Mouse (Mus musculus): ENCODE data around the gene Hist2h3c1. TPM values are rescaled to one million over a fixed set of nuclear protein-coding genes. Genes with fewer than 3 reads are reported as not detected.
A peak's percentile ranks its signal among the peaks of the same experiment; 100 is the strongest.
"Not testable (repeated sequence)": the region's sequence is repeated elsewhere in the genome, so short reads cannot be mapped to it uniquely, and the experiment has no call there.

The Hist2h3c1 gene
- total RNA-seq (2021) = under 1 TPM in 1 of 2 experiments, not detected in 1; 0.44 TPM
- long read RNA-seq, experiment 1 = 0 reads
- long read RNA-seq, experiment 2, partial matches to known transcripts = 0 of 1 reads
- long read RNA-seq, experiment 2, other reads (novel, unspliced or antisense) = 0 of 1 reads

DNA sequence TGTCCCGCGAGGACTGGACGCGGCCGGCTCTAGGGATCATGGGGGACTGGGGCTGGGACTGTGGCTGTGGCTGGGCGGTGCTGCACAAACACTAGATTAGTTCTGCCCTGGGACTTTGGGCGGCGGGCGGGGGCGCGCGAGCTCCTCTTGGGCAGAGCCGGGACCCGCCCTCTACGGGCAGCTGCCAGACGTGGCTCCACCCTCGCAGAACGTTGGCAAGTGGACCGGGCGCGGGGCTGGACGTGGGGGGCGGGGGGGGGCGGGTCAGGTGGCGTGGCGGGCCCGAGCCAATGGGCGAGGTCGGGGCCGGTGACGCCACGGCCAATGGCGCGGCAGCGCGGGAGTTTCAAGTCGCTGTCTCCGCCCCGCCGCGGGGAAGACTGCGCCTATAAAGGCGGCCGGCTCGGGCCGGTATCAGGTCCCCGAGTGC lies at the start of gene Hist2h3c1:
Gene Hist2h3c1, plus strand, starts transcription at position 259 of the 430 bp plus-strand sequence.
- not testable (repeated sequence) for DNase-seq (ENCODE audit: low spot score in 2 of 2)

DNA sequence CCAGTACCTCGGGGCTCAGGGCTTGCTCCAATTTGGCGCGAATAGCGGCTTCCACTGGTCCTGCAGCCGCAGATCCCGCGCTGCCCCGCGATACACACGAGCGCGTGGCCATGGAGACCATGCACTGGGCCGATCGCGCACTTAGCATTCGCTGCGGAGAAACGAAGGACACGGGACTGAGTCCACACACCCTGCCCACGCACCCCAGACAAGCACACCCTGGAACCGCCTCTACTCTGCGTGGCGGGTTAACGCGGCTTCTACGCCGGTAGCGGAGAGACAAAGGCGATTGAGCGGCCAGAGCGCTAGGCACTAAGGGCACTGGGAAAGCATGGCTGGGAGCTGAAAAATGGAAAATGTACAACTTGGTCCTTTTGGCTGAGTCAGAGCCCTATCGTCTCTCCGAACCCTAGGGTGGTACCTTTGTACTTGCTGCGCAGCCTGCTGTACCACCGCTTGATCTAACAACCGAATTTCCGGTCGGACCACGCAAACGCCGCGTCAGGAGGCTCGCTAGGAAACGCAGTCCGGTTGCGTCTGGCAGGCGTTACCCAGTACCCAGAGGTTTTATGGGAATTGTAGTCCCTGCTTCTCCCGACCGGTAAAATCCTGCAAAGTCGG lies 49.2 kb upstream of the Hist2h3c1 start:
- DNase-seq (ENCODE audit: low spot score in 2 of 2) = peak in 1 of 2 experiments; percentile 84

DNA sequence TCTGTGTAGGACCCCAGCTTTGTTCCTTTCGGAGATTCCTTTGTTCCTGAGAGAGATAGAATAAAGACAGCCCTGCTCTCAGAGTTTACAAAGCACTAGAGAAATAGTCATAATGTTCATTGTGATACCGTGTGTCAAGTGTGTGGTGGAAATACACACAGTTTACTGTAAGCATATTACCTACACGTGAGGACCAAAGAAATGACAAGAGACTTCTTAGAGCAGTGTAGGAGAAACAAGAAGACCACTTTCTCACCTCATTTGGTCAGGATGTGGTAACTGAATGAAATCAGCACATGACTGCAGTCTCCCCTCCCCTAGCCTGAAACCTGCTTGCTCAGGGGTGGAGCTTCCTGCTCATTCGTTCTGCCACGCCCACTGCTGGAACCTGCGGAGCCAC lies 48.3 kb upstream of the Hist2h3c1 start:
- DNase-seq (ENCODE audit: low spot score in 2 of 2) = no peak

GRCm38 (mm10) chr3:96198601-96199251 lies 47.8 kb upstream of the Hist2h3c1 start:
- not testable (repeated sequence) for DNase-seq (ENCODE audit: low spot score in 2 of 2)

DNA sequence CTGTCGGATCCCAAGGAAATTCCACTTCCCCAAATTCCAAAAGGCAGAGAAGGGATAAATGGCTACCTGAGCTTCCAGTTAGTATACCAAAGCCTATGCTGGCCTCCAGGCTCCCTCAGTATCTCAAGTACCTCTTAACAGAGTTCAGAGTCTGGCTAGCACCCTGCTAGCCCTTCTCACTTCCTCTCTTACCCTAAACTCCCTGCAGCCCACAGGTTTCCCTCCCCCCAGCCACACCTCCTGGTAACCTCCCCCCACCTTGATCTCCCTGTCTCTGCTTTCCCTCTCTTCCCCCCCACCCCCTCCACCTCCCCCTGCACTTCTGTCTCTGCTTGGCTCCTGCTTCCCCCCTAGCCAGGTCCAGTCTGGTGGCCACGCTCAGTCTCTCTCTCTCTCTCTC lies 46.8 kb upstream of the Hist2h3c1 start:
- DNase-seq (ENCODE audit: low spot score in 2 of 2) = no peak

DNA sequence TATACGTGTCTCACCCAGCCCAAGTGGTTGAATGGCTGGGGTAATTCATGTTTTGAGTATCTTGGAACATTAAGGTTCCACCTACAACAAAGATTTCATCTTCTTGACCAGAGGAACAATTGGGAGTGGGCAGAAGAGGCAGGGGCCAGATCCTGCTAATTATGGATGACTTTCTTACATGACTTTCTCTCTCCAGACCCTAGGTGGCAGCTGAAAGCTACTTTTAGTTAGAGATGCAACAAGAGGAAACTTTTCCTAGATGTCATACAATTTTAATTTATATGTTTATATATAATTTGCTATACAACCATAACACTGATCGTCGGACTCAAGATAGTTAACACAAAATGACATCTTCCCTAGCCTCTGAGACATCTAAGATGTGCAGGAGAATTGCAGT lies 38.7 kb upstream of the Hist2h3c1 start:
- DNase-seq (ENCODE audit: low spot score in 2 of 2) = no peak

- no peak for DNase-seq (ENCODE audit: low spot score in 2 of 2)
Observed at GRCm38 (mm10) chr3:96209242-96209641, 37.2 kb upstream of the Hist2h3c1 start.

DNA sequence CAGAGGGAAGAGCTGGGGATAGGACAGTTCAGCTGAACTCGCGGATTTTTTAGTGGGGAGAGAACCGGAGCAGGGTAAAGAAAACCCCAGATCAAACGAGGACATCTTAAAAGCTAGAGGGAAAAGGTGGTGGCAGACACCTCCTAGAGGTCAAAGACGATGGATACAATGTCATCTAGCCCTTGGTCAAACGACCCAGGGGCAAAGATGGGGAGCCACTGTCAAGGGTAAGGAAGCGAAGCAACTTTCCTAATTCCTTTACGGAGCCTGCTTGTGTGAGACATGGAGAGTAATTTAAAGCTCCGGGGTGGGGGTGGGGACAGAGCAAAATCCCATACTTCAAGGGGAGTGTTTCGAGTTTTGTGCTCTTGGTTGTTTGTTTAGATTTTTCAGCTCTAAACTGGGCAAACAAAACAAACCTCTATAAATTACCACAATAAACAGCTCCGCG lies 27.3 kb upstream of the Hist2h3c1 start:
- DNase-seq (ENCODE audit: low spot score in 2 of 2) = no peak

DNA sequence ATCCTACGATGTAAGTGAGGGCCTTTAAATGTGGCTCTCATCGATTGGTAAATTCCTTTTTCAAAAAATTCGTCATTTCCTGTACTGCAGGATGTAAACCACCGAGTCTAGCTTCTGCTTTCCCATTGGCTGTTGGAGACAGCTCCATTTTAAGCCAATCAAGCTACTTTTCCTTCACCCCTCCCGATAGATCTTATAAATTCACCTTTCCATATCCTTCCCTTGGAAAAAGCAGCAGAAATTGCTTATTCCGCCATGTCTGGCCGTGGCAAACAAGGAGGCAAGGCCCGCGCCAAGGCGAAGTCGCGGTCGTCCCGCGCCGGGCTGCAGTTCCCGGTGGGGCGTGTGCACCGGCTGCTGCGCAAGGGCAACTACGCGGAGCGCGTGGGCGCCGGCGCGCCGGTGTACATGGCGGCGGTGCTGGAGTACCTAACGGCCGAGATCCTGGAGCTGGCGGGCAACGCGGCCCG lies 26.8 kb upstream of the Hist2h3c1 start, which contains the start of the genes Bola1 and Hist2h2ab:
Gene Bola1, minus strand, starts transcription at position 49 of the 470 bp plus-strand sequence.
Gene Hist2h2ab, plus strand, starts transcription at position 205 of the 470 bp plus-strand sequence.
- DNase-seq (ENCODE audit: low spot score in 2 of 2) = peak; percentile 31 to 65

- DNase-seq (ENCODE audit: low spot score in 2 of 2) = peak in 1 of 2 experiments; percentile 64
Observed at GRCm38 (mm10) chr3:96220131-96220764, 26.2 kb upstream of the Hist2h3c1 start.

- DNase-seq (ENCODE audit: low spot score in 2 of 2) = peak; percentile 32 to 50
Observed at GRCm38 (mm10) chr3:96220765-96221639, 25.5 kb upstream of the Hist2h3c1 start, which contains the start of the genes Hist2h2ac and Hist2h2be. TSS of gene Hist2h2ac (minus strand) at chr3:96220880. TSS of gene Hist2h2be (plus strand) at chr3:96221119.

- DNase-seq (ENCODE audit: low spot score in 2 of 2) = no peak
Observed at GRCm38 (mm10) chr3:96221640-96222038, 24.8 kb upstream of the Hist2h3c1 start.

DNA sequence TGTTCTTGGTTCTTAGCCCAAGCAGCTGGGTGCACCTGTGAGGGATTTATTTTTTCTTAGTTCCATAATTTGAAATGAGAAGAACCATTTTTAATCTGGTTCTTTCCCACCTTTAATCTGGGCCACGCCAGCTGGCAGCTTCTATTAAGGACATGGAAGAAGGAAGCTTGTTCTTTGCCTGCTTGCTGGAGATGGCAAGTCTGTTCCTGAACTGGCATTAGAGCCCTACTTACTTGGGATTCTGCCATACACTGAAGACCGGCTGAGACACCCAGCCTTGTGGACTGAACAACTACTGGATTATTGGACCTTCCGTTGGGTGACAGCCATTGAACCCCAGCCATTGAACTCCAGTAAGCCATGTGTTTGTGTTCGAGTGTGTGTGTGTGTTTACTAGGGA lies 23.7 kb upstream of the Hist2h3c1 start:
- no peak for DNase-seq (ENCODE audit: low spot score in 2 of 2)

DNA sequence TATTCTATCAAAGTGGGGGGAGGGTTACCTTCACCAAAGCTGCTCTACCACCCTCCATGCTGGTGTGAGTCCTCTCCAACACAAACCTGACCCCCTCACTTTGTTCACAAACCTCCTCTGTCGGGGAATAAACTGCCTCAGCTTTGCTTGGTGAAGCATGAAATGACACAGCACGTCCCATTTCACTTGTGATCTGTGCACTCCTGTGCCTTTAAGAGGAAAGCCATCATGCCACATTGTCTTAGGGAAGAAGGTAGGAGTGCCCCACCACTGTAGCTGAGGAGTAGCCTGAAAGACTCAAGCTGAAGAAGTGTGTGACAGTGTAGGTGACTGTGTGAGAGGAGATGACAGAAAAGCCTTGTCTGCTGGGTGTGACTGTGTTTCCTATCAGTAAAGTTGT lies 21.1 kb upstream of the Hist2h3c1 start:
- DNase-seq (ENCODE audit: low spot score in 2 of 2) = no peak

DNA sequence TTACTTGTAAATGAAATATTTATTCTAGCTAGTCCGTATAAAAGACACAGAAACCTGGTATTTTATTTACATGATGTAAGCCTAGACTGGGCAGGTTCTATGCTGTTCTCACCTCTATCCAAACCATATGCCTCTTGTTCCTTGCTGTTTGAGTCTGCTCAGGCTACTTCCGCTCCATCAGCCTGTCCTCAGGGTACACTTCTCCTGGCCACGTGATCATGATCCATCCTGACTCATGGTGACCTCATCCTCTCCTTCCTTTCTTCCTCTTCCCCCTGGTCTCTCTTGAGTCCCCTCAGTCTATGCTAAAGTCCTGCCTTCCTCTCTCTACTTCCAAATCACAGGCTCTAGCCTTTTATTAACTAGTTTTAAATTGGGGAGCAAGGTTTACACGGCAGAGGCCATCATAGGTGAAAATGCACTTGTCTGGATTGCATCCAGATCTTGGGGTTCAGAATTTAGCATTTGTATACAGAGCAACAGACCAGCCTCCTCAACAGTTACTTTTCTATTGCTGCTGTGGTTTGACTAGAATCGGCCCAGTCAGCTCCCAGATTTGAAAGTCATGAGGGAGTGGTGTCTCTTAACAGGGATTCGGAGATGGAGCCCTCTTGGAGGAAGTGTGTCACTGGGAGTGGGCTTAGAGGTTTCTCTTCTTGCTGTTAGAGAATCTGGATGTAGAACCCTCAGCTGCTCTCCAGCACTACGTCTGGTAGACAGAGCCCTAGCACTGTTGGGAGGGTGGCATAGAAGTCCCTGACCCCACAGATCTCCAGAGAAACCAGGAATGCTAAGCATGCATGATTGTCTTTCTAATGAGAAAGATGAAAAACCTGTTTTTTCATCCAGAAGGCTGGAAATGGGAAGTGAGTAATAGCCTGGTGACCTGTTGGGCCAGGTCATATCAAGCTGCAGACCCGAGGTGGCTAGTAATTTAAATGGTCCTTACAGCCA lies 19.5 kb upstream of the Hist2h3c1 start:
- DNase-seq (ENCODE audit: low spot score in 2 of 2) = no peak

DNA sequence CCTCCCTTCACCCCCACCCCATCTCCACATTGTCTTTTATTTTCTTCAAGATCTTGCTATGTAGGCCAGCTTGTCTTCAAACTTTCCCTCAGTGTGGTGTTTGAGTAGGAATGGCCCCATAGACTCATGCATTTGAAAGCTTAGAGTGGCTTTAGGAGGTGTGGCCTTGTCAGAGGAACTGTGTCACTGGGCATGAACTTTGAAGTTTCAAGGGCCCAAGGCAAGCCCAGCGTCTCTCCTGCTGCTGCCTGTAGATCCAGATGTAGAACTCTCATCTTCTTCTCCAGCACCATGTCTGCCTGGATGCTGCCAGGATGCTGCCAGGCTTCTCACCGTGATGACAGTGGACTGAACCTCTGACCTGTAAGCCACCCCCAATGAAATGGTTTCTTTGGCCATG lies 17.7 kb upstream of the Hist2h3c1 start:
- no peak for DNase-seq (ENCODE audit: low spot score in 2 of 2)

GRCm38 (mm10) chr3:96230404-96230803 lies 16.1 kb upstream of the Hist2h3c1 start:
- no peak for DNase-seq (ENCODE audit: low spot score in 2 of 2)

DNA sequence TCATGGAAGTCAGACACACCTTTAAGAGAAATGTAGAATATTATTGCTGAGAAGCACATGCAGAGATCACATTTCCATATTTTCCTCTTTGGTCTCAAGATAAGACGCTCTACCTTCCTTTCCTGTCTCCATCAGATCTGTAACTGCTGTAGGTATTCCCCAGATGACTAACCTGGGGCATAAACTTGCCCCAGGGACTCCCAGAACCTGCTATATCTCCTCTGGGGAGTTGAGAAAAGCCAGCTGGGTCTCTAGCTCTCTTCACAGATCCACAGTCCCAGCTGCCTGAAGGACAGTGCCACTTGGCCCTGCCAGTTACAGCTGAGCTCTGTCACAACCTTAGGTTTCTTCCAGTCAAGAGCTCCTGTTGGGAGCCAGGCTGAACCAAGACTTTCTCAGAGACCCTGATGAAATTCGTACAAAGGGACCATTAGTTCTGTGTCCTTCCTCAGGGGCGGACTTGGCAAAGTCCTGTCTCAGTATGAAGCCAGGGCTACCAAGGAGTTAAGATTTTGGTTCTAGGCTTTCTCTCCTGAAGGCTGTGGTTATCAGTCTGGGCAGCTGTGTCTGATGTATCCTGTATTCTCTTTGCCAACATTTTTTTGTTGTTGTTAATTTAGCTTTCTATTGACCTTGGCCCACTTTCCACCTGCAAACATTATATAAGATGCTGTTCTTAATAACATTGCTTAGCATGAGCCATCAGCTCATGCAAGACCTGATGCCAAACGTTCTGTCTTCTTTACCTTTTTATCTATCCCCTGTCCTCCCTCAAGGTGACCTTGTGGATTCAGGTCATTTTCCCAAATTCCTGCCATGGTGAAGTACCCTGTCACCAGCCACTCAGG lies 15.4 kb upstream of the Hist2h3c1 start:
- DNase-seq (ENCODE audit: low spot score in 2 of 2) = no peak

DNA sequence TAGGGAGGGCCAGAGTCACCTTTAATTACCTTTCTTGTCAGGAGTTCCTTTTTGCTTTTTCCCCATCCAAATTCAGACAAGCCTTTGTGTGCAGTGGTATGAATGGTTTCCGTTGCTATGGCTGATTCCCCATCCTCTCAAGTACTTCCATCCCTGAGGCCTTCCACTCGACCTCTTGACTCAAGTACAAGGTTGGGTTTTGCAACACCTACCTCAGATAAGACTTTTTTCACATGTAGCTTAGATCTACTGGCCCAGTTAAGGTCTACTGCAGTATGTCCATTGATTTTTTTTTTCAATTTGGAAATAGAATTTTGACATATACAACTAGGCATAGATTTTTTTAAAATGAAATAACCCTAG lies 14.7 kb upstream of the Hist2h3c1 start:
- no peak for DNase-seq (ENCODE audit: low spot score in 2 of 2)
